Mouse (Mus musculus) left cerebral cortex, adult 11 months (tissue): ENCODE data around the gene Csrnp1.
"Not testable (repeated sequence)": the region's sequence is repeated elsewhere in the genome, so short reads cannot be mapped to it uniquely, and the experiment has no call there.

Experiments
- DNase-seq: peaks from one replicate; pipeline ENCODE4 v3.0.0; 2022; ENCODE audit warnings: low spot score

Csrnp1 gene

GRCm38 (mm10) chr9:119984536-119985011 is at the start of gene Csrnp1:
Gene Csrnp1, minus strand, starts transcription at chr9:119984658.
- DNase-seq, result no peak

GRCm38 (mm10) chr9:120032710-120033109 is 48.3 kb upstream of the Csrnp1 start:
- DNase-seq, result no peak

- DNase-seq, result no peak
These were observed 46.0 kb upstream of the Csrnp1 start for GRCm38 (mm10) chr9:120030421-120030820.

GRCm38 (mm10) chr9:120029880-120030279 is 45.4 kb upstream of the Csrnp1 start:
- no peak for DNase-seq

GRCm38 (mm10) chr9:120027401-120028151 is 43.1 kb upstream of the Csrnp1 start:
- DNase-seq, result no peak

GRCm38 (mm10) chr9:120024625-120025024 is 40.2 kb upstream of the Csrnp1 start:
- no peak for DNase-seq

GRCm38 (mm10) chr9:120024171-120024570 is 39.7 kb upstream of the Csrnp1 start:
- DNase-seq, result no peak

GRCm38 (mm10) chr9:120023086-120023811 is 38.8 kb upstream of the Csrnp1 start, which contains the start of gene Xirp1:
Gene Xirp1, minus strand, starts transcription at chr9:120023598.
- no peak for DNase-seq

- no peak for DNase-seq
These were observed 36.7 kb upstream of the Csrnp1 start for GRCm38 (mm10) chr9:120021164-120021563.

GRCm38 (mm10) chr9:120020285-120020890 is 35.9 kb upstream of the Csrnp1 start:
- DNase-seq, result peak; percentile 70

- no peak for DNase-seq
These were observed 32.5 kb upstream of the Csrnp1 start for GRCm38 (mm10) chr9:120016956-120017355.

- DNase-seq, result no peak
These were observed 30.4 kb upstream of the Csrnp1 start for GRCm38 (mm10) chr9:120014828-120015227.

GRCm38 (mm10) chr9:120013251-120013820 is 28.9 kb upstream of the Csrnp1 start:
- DNase-seq, result no peak

GRCm38 (mm10) chr9:120012781-120013180 is 28.3 kb upstream of the Csrnp1 start:
- DNase-seq, result no peak

- DNase-seq, result not testable (repeated sequence)
These were observed 27.7 kb upstream of the Csrnp1 start for GRCm38 (mm10) chr9:120012161-120012560.

GRCm38 (mm10) chr9:120011533-120011932 is 27.1 kb upstream of the Csrnp1 start:
- DNase-seq, result peak; percentile 74

GRCm38 (mm10) chr9:120010781-120011511 is 26.5 kb upstream of the Csrnp1 start:
- DNase-seq, result peak; percentile 96

- DNase-seq, result no peak
These were observed 25.4 kb upstream of the Csrnp1 start for GRCm38 (mm10) chr9:120009871-120010270.

GRCm38 (mm10) chr9:120009226-120009841 is 24.9 kb upstream of the Csrnp1 start:
- DNase-seq, result no peak

GRCm38 (mm10) chr9:120007833-120008232 is 23.4 kb upstream of the Csrnp1 start:
- no peak for DNase-seq

- DNase-seq, result no peak
These were observed 21.5 kb upstream of the Csrnp1 start for GRCm38 (mm10) chr9:120005936-120006335.
